Mouse (Mus musculus): ENCODE results near the gene Avil.

DNA sequence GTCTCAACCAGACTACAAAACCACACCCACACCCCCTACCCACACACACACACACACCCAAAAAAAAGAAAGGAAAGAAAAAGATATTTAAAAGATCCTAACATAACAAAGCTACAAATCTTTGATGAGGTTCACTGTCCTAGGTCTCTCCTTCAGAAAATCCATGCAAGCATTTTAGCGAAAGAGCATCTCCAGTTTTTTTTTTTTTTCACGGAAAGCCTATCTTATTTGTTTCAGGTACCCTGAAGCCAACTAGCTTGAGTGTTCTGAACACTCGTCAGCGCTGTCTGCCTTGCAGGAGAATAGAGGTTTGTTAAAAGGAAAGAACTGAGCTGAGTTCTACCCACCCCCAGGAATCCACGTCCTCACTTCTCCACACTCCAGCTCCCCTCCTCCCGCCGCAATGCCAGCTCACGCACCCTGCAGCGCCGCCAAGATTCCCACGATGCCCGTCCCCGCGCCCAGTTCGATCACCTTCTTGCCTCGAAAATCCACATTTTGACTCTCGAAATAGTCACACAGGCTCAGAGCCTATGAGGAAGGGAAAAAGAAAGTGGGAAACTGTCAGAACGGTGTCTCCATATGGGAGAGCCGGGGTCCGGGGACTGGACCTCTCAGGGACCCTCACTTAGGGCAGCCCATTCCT is 40.2 kb downstream of the Avil start:
- TF ChIP-seq CTCF (IDR thresholded peaks at IDR 0.05; ENCODE audit: low read depth, low read length) (no peak), POLR2A (IDR thresholded peaks at IDR 0.05; ENCODE audit: extremely low read depth, insufficient read depth, low read length) (no peak)

All from liver, adult 2 months (tissue).